Mouse (Mus musculus) brain, embryonic 14.5 days (tissue): ENCODE data around the gene Pdgfd.

ENCODE experiments used
- CTCF ChIP-seq: fragments of 200-500 bp; IDR thresholded peaks from 2 replicates; pipeline ENCODE4 v1.5.1; 2012; ENCODE audit warnings: inconsistent platforms, mild to moderate bottlenecking, moderate library complexity, borderline replicate concordance; ENCODE audit not compliant: insufficient read depth, insufficient read length; ENCODE audit errors: extremely low read depth
- POLR2A ChIP-seq: fragments of 200-500 bp; IDR thresholded peaks from 2 replicates; pipeline ENCODE4 v1.6.1; 2012; ENCODE audit warnings: mild to moderate bottlenecking, inconsistent platforms, borderline replicate concordance; ENCODE audit not compliant: poor library complexity, insufficient read depth, insufficient read length, severe bottlenecking; ENCODE audit errors: extremely low read depth

DNA sequence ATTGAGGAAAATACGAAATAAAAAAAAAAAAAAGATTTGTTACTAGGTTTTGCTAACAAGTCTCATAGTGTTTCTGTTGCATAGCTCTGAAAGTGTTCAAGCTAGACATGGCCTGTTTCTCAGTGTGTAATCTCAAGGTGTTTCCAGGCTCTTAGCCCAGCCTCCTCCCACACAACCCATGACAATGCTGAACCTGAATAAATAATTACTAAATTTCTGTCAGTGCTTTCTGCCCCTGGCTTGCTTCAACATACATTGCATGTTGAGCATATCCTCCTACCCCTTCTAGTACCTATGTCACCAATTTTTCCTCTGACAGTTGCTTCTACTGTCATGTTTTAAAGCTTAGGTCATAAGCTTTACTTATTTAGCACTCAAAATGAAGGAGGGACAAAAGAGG lies 171.0 kb downstream of the Pdgfd start:
- TF ChIP-seq CTCF (no peak), POLR2A (no peak)
